Mouse (Mus musculus): ENCODE results near the gene Atf7ip2.
A peak's percentile ranks its signal among the peaks of the same experiment; 100 is the strongest.
"Not testable (repeated sequence)": the region's sequence is repeated elsewhere in the genome, so short reads cannot be mapped to it uniquely, and the experiment has no call there.

Atf7ip2 gene

GRCm38 (mm10) chr16:10192679-10193506, at the start of gene Atf7ip2:
Gene Atf7ip2, plus strand, starts transcription at chr16:10192712.
- peak; percentile 62 for DNase-seq (ENCODE audit: low spot score)

GRCm38 (mm10) chr16:10143166-10143565, 49.3 kb upstream of the Atf7ip2 start:
- DNase-seq (ENCODE audit: low spot score): no peak

- DNase-seq (ENCODE audit: low spot score): no peak
Observed at GRCm38 (mm10) chr16:10147401-10147800, 45.1 kb upstream of the Atf7ip2 start.

- no peak for DNase-seq (ENCODE audit: low spot score)
Observed at GRCm38 (mm10) chr16:10169123-10169905, 23.2 kb upstream of the Atf7ip2 start.

GRCm38 (mm10) chr16:10170005-10170404, 22.5 kb upstream of the Atf7ip2 start, which contains the start of gene Rpl39l:
Gene Rpl39l, plus strand, starts transcription at chr16:10170226.
- no peak for DNase-seq (ENCODE audit: low spot score)

GRCm38 (mm10) chr16:10171276-10171675, 21.2 kb upstream of the Atf7ip2 start:
- DNase-seq (ENCODE audit: low spot score): no peak

- DNase-seq (ENCODE audit: low spot score): no peak
Observed at GRCm38 (mm10) chr16:10172179-10172820, 20.2 kb upstream of the Atf7ip2 start.

GRCm38 (mm10) chr16:10187461-10187860, 5.1 kb upstream of the Atf7ip2 start:
- DNase-seq (ENCODE audit: low spot score): not testable (repeated sequence)

GRCm38 (mm10) chr16:10208777-10209176, 16.3 kb downstream of the Atf7ip2 start:
- DNase-seq (ENCODE audit: low spot score): no peak

- not testable (repeated sequence) for DNase-seq (ENCODE audit: low spot score)
Observed at GRCm38 (mm10) chr16:10216366-10216765, 23.9 kb downstream of the Atf7ip2 start.

- not testable (repeated sequence) for DNase-seq (ENCODE audit: low spot score)
Observed at GRCm38 (mm10) chr16:10217020-10217419, 24.5 kb downstream of the Atf7ip2 start.

GRCm38 (mm10) chr16:10227361-10227760, 34.8 kb downstream of the Atf7ip2 start:
- no peak for DNase-seq (ENCODE audit: low spot score)

GRCm38 (mm10) chr16:10236601-10237000, 44.1 kb downstream of the Atf7ip2 start:
- DNase-seq (ENCODE audit: low spot score): no peak

- DNase-seq (ENCODE audit: low spot score): no peak
Observed at GRCm38 (mm10) chr16:10253993-10254392, 61.5 kb downstream of the Atf7ip2 start.

- peak; percentile 44 for DNase-seq (ENCODE audit: low spot score)
Observed at GRCm38 (mm10) chr16:10272256-10272655, 79.7 kb downstream of the Atf7ip2 start.

- DNase-seq (ENCODE audit: low spot score): no peak
Observed at GRCm38 (mm10) chr16:10274465-10274864, 82.0 kb downstream of the Atf7ip2 start.

GRCm38 (mm10) chr16:10276778-10277177, 84.3 kb downstream of the Atf7ip2 start:
- not testable (repeated sequence) for DNase-seq (ENCODE audit: low spot score)

- DNase-seq (ENCODE audit: low spot score): peak; percentile 51
Observed at GRCm38 (mm10) chr16:10280286-10280951, 87.9 kb downstream of the Atf7ip2 start.

- no peak for DNase-seq (ENCODE audit: low spot score)
Observed at GRCm38 (mm10) chr16:10281890-10282289, 89.4 kb downstream of the Atf7ip2 start.

- DNase-seq (ENCODE audit: low spot score): no peak
Observed at GRCm38 (mm10) chr16:10286513-10287268, 94.2 kb downstream of the Atf7ip2 start.

GRCm38 (mm10) chr16:10288115-10288514, 95.6 kb downstream of the Atf7ip2 start:
- DNase-seq (ENCODE audit: low spot score): no peak

All from c-Kit-positive CD71-positive TER-119-positive erythroid progenitor cells, embryonic 14.5 days (primary cell).